Mouse (Mus musculus): Measurements from ENCODE around the gene Gli1. TPM values are rescaled to one million over a fixed set of nuclear protein-coding genes. Genes with fewer than 3 reads are reported as not detected.

The Gli1 gene
- total and polyA plus RNA-seq, 2 experiments from 2014 or later: 0.59 to 1.1 TPM

DNA sequence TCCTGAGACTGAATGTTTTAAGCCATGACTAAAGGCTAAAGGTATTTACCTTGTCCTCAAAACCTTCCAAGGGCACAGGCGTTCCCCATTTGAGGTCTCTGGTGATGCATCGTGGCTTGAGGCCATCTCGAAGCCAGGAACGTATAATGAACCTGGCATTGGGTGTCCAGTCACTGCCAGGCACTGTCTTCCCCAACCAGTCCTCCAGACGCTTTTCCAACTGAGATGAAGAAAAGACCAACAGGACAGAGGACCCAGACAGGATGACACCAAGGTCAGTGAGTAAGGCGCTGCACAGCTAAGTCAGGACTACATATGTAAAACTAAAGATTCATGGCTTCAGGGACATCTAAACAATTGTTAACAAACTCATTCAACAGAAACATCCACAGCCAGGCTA is 41.4 kb downstream of the Gli1 start:
- peaks cover 6% of the 10 kb centered on the region; the same call in 1 of the 2 replicates for H3K4me1 ChIP-seq (ENCODE audit: control insufficient read depth, insufficient read depth)
- WGBS: 89% methylated on average over 6 of the region's 6 CpGs

DNA sequence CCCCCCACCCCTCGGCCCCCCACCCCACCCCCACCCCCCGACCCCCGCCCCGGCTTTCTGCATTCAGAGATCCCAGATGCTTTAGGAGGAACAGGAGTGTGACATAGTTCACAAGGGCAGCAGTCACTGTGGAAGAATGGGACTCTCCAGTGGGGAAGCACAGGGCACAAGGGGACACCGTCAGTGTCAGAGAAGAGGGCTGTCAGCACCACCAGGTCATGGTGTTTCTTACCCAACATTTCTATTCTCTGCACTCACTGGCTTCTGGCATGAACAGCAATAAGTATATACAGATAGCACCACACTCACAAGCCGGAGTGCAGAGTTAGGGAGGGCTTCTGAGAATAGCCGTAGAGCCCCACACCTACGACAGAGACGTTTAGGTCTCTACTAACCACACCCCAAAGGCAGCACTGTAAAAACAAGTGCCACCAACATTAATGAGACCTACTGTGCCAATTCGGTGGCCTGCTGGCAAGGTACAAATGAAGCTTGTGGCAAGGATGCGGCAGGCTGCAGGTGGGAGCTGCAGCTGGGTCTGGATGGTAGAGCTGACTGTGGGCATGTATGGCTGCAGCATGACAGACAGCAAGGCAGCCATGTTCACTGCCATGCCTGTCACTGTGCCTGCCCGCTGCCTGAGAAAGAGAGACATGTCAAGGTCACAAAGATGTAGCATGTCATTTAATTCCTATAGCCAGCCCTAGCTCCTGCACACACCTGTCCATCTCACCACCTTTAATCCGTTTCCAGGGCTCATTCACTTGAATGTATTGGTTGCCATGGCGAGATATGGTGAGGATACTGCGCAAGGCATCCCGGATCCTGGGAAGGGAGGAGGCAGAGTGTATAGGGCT is 44.5 kb downstream of the Gli1 start:
- H3K4me3 ChIP-seq (ENCODE audit: low read depth, low read length): no peak overlapping the region
- H3K9me3 ChIP-seq (replicated peaks; ENCODE audit: control insufficient read depth, low read length): no peaks in the 10 kb centered on the region
- WGBS: 54% methylated on average over 16 of the region's 16 CpGs
- no peak overlapping the region for H3K9ac ChIP-seq (replicated peaks; ENCODE audit: low read depth, low read length)
- ATAC-seq (ENCODE audit: insufficient read depth, low read depth) (peak; percentile 84), DNase-seq (ENCODE audit: low spot score) (peak; percentile 72)
- peaks cover 82% of the 10 kb centered on the region for H3K36me3 ChIP-seq (replicated peaks; ENCODE audit: control insufficient read depth, insufficient read depth, low read length)
- H3K4me2 ChIP-seq (ENCODE audit: low read depth, low read length): no peak overlapping the region
- no peak for TF ChIP-seq CTCF (IDR thresholded peaks at IDR 0.05; ENCODE audit: low read depth)
- no peak for TF ChIP-seq EP300 (IDR thresholded peaks at IDR 0.05; ENCODE audit: low read depth)
- no peaks in the 10 kb centered on the region for H3K27me3 ChIP-seq (ENCODE audit: control insufficient read depth, insufficient read depth, low read length)
- peaks cover 18% of the 10 kb centered on the region for H3K4me1 ChIP-seq (ENCODE audit: control insufficient read depth, insufficient read depth)
- H3K27ac ChIP-seq (ENCODE audit: low read depth): peak overlapping the region; percentile 55

More for the DNA sequence above, 41.4 kb downstream of the Gli1 start:
- peaks cover 94% of the 10 kb centered on the region for H3K36me3 ChIP-seq (replicated peaks; ENCODE audit: control insufficient read depth, insufficient read depth, low read length)
- H3K27ac ChIP-seq (ENCODE audit: low read depth): no peak overlapping the region
- no peaks in the 10 kb centered on the region for H3K27me3 ChIP-seq (ENCODE audit: control insufficient read depth, insufficient read depth, low read length)
- H3K9me3 ChIP-seq (replicated peaks; ENCODE audit: control insufficient read depth, low read length): no peaks in the 10 kb centered on the region
- TF ChIP-seq EP300 (IDR thresholded peaks at IDR 0.05; ENCODE audit: low read depth) (no peak), CTCF (IDR thresholded peaks at IDR 0.05; ENCODE audit: low read depth) (no peak)
- no peak overlapping the region for H3K4me3 ChIP-seq (ENCODE audit: low read depth, low read length)
- DNase-seq (ENCODE audit: low spot score) (no peak), ATAC-seq (ENCODE audit: insufficient read depth, low read depth) (no peak)
- no peak overlapping the region for H3K4me2 ChIP-seq (ENCODE audit: low read depth, low read length)
- no peak overlapping the region for H3K9ac ChIP-seq (replicated peaks; ENCODE audit: low read depth, low read length)

DNA sequence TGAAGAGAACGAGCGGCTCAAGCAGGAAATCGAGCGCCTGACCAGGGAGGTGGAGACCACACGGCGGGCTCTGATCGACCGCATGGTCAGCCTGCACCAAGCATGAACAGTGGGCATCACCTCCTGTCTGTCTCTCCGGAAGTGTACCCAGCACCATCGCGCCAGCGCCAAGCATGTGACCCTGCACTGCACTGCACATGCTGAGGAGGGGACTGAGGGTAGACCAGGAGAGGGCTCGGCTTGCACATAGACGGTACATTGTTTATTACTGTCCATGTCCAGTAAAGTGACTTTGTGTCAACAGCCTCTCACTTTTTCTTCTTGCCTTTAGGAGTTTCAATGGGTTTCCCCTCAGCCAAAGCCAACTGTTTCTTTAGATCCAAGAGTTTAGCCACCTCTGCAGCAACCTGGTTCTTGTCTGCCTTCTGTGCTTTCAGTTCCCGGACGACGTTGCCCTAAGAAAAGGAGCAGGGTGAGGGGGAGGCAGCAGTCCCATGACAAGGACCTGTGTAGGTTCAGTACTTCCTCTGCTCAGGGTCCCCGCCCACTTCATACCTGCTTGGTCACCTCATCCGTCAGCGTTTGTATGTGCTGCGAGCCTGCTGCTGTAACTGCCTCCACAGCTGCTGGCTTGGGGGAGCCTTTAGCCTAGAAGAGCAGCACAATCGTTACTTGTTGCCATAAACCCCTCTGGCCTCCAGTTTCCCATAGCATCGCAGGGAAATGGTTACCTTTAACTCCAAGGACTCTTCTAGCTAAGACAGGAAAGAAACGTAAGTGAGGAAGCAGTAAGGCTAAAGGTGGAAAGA is 45.6 kb downstream of the Gli1 start:
- WGBS: 74% methylated on average over 24 of the region's 24 CpGs
- H3K4me3 ChIP-seq (ENCODE audit: low read depth, low read length): no peak overlapping the region
- H3K9ac ChIP-seq (replicated peaks; ENCODE audit: low read depth, low read length): no peak overlapping the region
- H3K27me3 ChIP-seq (ENCODE audit: control insufficient read depth, insufficient read depth, low read length): no peaks in the 10 kb centered on the region
- DNase-seq (ENCODE audit: low spot score) (no peak), ATAC-seq (ENCODE audit: insufficient read depth, low read depth) (no peak)
- TF ChIP-seq CTCF (IDR thresholded peaks at IDR 0.05; ENCODE audit: low read depth): no peak
- no peak for TF ChIP-seq EP300 (IDR thresholded peaks at IDR 0.05; ENCODE audit: low read depth)
- no peaks in the 10 kb centered on the region for H3K9me3 ChIP-seq (replicated peaks; ENCODE audit: control insufficient read depth, low read length)
- no peak overlapping the region for H3K4me2 ChIP-seq (ENCODE audit: low read depth, low read length)
- H3K4me1 ChIP-seq (ENCODE audit: control insufficient read depth, insufficient read depth): peaks cover 23% of the 10 kb centered on the region
- peak overlapping the region; percentile 55 for H3K27ac ChIP-seq (ENCODE audit: low read depth)
- H3K36me3 ChIP-seq (replicated peaks; ENCODE audit: control insufficient read depth, insufficient read depth, low read length): peaks cover 73% of the 10 kb centered on the region

DNA sequence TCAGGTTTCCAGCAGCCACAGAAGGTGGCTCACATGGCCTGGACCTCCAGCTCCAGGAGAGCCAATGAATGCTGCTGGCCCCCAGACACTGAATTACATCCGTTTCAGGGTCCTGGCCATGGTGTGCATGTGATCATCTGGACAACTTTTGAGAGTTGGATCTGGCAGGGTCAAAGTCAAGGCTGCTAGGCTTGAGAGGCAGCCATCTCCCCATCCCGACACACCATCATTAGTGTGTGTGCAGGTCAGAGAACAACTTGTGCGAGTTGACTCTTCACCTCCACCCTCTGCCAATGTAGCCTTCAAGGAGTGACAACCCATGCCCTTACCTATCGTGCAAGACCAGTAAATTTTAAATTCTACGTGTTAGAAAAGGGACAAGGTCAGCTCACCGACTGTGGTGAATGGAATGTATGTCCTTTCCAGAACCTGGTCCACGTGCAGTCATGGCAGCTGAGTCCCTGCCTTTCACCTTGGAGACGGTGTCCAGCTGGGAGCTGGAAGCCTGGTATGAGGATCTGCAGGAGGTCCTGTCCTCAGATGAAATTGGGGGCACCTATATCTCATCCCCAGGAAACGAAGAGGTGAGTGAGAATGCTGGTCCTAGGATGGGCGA is 46.8 kb downstream of the Gli1 start:
- H3K4me1 ChIP-seq (ENCODE audit: control insufficient read depth, insufficient read depth): peaks cover 24% of the 10 kb centered on the region
- TF ChIP-seq EP300 (IDR thresholded peaks at IDR 0.05; ENCODE audit: low read depth): no peak
- no peak for TF ChIP-seq CTCF (IDR thresholded peaks at IDR 0.05; ENCODE audit: low read depth)
- H3K9me3 ChIP-seq (replicated peaks; ENCODE audit: control insufficient read depth, low read length): no peaks in the 10 kb centered on the region
- WGBS: 88% methylated on average over 10 of the region's 10 CpGs
- peaks cover 62% of the 10 kb centered on the region for H3K36me3 ChIP-seq (replicated peaks; ENCODE audit: control insufficient read depth, insufficient read depth, low read length)
- no peak overlapping the region for H3K4me3 ChIP-seq (ENCODE audit: low read depth, low read length)
- H3K4me2 ChIP-seq (ENCODE audit: low read depth, low read length): no peak overlapping the region
- ATAC-seq (ENCODE audit: insufficient read depth, low read depth): no peak
- no peaks in the 10 kb centered on the region for H3K27me3 ChIP-seq (ENCODE audit: control insufficient read depth, insufficient read depth, low read length)
- H3K9ac ChIP-seq (replicated peaks; ENCODE audit: low read depth, low read length): no peak overlapping the region
- no peak overlapping the region for H3K27ac ChIP-seq (ENCODE audit: low read depth)
- no peak for DNase-seq (ENCODE audit: low spot score)

DNA sequence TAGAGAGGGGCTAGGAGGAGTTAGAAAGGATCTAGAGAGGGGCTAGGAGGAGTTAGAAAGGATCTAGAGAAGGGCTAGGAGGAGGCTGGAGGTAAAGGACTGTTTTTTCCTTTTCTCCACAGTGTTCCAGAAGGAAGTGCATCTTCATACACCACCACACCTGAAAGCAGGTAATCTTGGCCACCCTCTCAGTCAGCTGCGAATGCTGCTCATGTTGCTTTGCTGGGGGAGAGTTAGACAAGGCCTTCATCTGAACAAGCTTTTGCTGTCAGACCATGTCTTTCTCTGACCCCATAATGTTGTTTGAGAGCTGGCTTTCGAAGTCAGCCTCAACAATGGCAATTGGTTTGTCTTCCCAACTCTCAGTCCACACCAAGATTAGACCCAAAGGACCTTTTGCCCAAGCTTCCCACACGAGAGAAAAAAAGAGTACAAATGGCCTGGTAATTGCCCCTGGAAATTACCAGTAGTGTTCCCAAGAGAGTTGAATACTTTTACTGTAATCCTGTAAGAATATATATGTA is 48.1 kb downstream of the Gli1 start:
- 0 out of 2 replicates have a peak overlapping the region, but pooled peaks have one; percentile 74 for H3K9ac ChIP-seq (replicated peaks; ENCODE audit: low read depth, low read length)
- peak overlapping the region; percentile 94 for H3K27ac ChIP-seq (ENCODE audit: low read depth)
- no peak for DNase-seq (ENCODE audit: low spot score)
- peak overlapping the region; percentile 73 for H3K4me2 ChIP-seq (ENCODE audit: low read depth, low read length)
- no peak for TF ChIP-seq CTCF (IDR thresholded peaks at IDR 0.05; ENCODE audit: low read depth)
- H3K4me1 ChIP-seq (ENCODE audit: control insufficient read depth, insufficient read depth): peaks cover 29% of the 10 kb centered on the region
- ATAC-seq (ENCODE audit: insufficient read depth, low read depth): no peak
- no peaks in the 10 kb centered on the region for H3K9me3 ChIP-seq (replicated peaks; ENCODE audit: control insufficient read depth, low read length)
- 71% methylated on average over 3 of the region's 3 CpGs for WGBS
- H3K4me3 ChIP-seq (ENCODE audit: low read depth, low read length): 0 out of 2 replicates have a peak overlapping the region, but pooled peaks have one; percentile 74
- H3K36me3 ChIP-seq (replicated peaks; ENCODE audit: control insufficient read depth, insufficient read depth, low read length): peaks cover 49% of the 10 kb centered on the region
- H3K27me3 ChIP-seq (ENCODE audit: control insufficient read depth, insufficient read depth, low read length): no peaks in the 10 kb centered on the region

Measured in heart, postnatal 0 days (tissue).